In genomic region chr1:66206904-66207303, GRCm38 (mm10) we compare ENCODE assay signal across 24 mouse cellular contexts.
"Had no signal": no experiment of that assay in that cellular context is flagged by ENCODE, and none has a peak within 500 bp of the region (broad histone marks: within the 10 kb centered on the region; RNA-seq: fewer than 3 reads in every experiment).

No protein-coding gene starts in this region.

- H3K27me3 ChIP-seq: limb, embryonic 13.5 days; liver, embryonic 12.5 days; liver, embryonic 15.5 days; lung, embryonic 15.5 days; megakaryocyte, embryonic 14.5 days; midbrain, embryonic 13.5 days; neural tube, embryonic 13.5 days; stomach, embryonic 15.5 days had no signal

- H3K27ac ChIP-seq: kidney, postnatal 0 days; layer of hippocampus, adult 2 months; limb, embryonic 10.5 days; limb, embryonic 13.5 days; liver, embryonic 12.5 days; liver, embryonic 15.5 days; lung, embryonic 15.5 days; midbrain, embryonic 10.5 days; midbrain, embryonic 13.5 days; neural tube, embryonic 13.5 days; stomach, embryonic 15.5 days had no signal

- H3K4me1 ChIP-seq: limb, embryonic 10.5 days; limb, embryonic 13.5 days; liver, embryonic 12.5 days; liver, embryonic 15.5 days; lung, embryonic 15.5 days; megakaryocyte, embryonic 14.5 days; midbrain, embryonic 10.5 days; stomach, embryonic 15.5 days had no signal

- ATAC-seq: liver, embryonic 12.5 days; midbrain, embryonic 13.5 days; midbrain, embryonic 16.5 days had no signal

- DNase-seq: kidney, postnatal 25 days; layer of hippocampus, adult 9-11 months; liver; lung, adult 18-20 months; lung, postnatal 10 days; lung, postnatal 36 days; retina, postnatal 1 day; right cerebral cortex, postnatal 25 days; spleen, adult 18-20 months; thymus, postnatal 25 days had no signal

- H3K36me3 ChIP-seq: limb, embryonic 10.5 days; limb, embryonic 13.5 days; liver, embryonic 12.5 days; liver, embryonic 15.5 days; lung, embryonic 15.5 days; midbrain, embryonic 10.5 days; neural tube, embryonic 13.5 days; stomach, embryonic 15.5 days had no signal

- H3K9ac ChIP-seq: limb, embryonic 13.5 days; liver, embryonic 12.5 days; liver, embryonic 15.5 days; lung, embryonic 15.5 days; midbrain, embryonic 13.5 days; neural tube, embryonic 13.5 days; stomach, embryonic 15.5 days had no signal

- H3K9me3 ChIP-seq: limb, embryonic 10.5 days; limb, embryonic 13.5 days; liver, embryonic 12.5 days; liver, embryonic 15.5 days; lung, embryonic 15.5 days; megakaryocyte, embryonic 14.5 days; midbrain, embryonic 10.5 days; midbrain, embryonic 13.5 days; neural tube, embryonic 13.5 days; stomach, embryonic 15.5 days had no signal

- H3K4me3 ChIP-seq: layer of hippocampus, adult 2 months; limb, embryonic 10.5 days; limb, embryonic 13.5 days; liver, embryonic 12.5 days; liver, embryonic 15.5 days; lung, embryonic 15.5 days; megakaryocyte, embryonic 14.5 days; midbrain, embryonic 10.5 days; midbrain, embryonic 13.5 days; myocyte; neural tube, embryonic 13.5 days; stomach, embryonic 15.5 days had no signal

- H3K4me2 ChIP-seq: limb, embryonic 13.5 days; liver, embryonic 12.5 days; liver, embryonic 15.5 days; lung, embryonic 15.5 days; midbrain, embryonic 13.5 days; neural tube, embryonic 13.5 days; stomach, embryonic 15.5 days had no signal
